Mouse (Mus musculus) CH12.LX (cell line): Measurements from ENCODE around the gene Tlr13. TPM values are rescaled to one million over a fixed set of nuclear protein-coding genes. Genes with fewer than 3 reads are reported as not detected.

ENCODE experiments used
- DNase-seq: peaks from one replicate; pipeline ENCODE4 v3.0.0-alpha.2; 2013; ENCODE audit errors: extremely low read depth
- H3K27ac ChIP-seq: 2 replicates; pipeline ENCODE4 v1.5.1; 2012; ENCODE audit warnings: low read depth, mild to moderate bottlenecking, control low read depth, moderate library complexity; ENCODE audit not compliant: insufficient read depth
- H3K27me3 ChIP-seq: replicated peaks from 2 replicates; pipeline ENCODE3; 2012; ENCODE audit warnings: inconsistent platforms
- H3K36me3 ChIP-seq, 2 experiments: replicated peaks in 1 of 2; 2 replicates each; pipeline versions ENCODE3 to v1.6.1; 2012; ENCODE audit warnings: inconsistent platforms in 1 of 2, low read length in 1 of 2, mild to moderate bottlenecking in 1 of 2, mixed read lengths in 1 of 2, moderate library complexity in 1 of 2; ENCODE audit not compliant: control insufficient read depth in 1 of 2, insufficient read depth in 1 of 2
- H3K4me1 ChIP-seq, 2 experiments: 2 replicates each; pipeline ENCODE4 v1.6.1; 2012; ENCODE audit warnings: inconsistent platforms in 1 of 2, moderate library complexity in 1 of 2; ENCODE audit not compliant: insufficient read depth in 2 of 2, control insufficient read depth in 1 of 2
- H3K4me2 ChIP-seq: 2 replicates; pipeline ENCODE4 v1.6.1; 2012; ENCODE audit warnings: low read depth, mild to moderate bottlenecking, control low read depth; ENCODE audit not compliant: poor library complexity, insufficient read depth, severe bottlenecking
- H3K4me3 ChIP-seq, 3 experiments: fragments of 150-350 bp in 1 of 3; sonication (generic) in 1 of 3; replicated peaks in 1 of 3; 2 replicates each; pipeline versions ENCODE3 to v1.5.1; 2011 to 2012; ENCODE audit warnings: low read depth in 2 of 3, low read length in 2 of 3, mild to moderate bottlenecking in 2 of 3, moderate library complexity in 2 of 3, control low read depth in 1 of 3, improper control_type of control experiment in 1 of 3, inconsistent platforms in 1 of 3, mixed read lengths in 1 of 3; ENCODE audit not compliant: poor library complexity in 1 of 3
- H3K79me2 ChIP-seq: replicated peaks from 2 replicates; pipeline ENCODE4 v1.6.1; 2012; ENCODE audit warnings: mild to moderate bottlenecking, moderate library complexity; ENCODE audit not compliant: control insufficient read depth, poor library complexity, insufficient read depth, severe bottlenecking; ENCODE audit errors: extremely low read depth
- H3K9ac ChIP-seq: 2 replicates; pipeline ENCODE4 v1.6.1; 2012; ENCODE audit warnings: low read depth, mild to moderate bottlenecking, control low read depth, moderate library complexity; ENCODE audit not compliant: insufficient read depth
- H3K9me3 ChIP-seq: replicated peaks from 2 replicates; pipeline ENCODE3; 2012; ENCODE audit warnings: low read length, inconsistent platforms, mixed read lengths
- BHLHE40 ChIP-seq: IDR thresholded peaks from 2 replicates; pipeline ENCODE4 v1.6.1; 2011; ENCODE audit warnings: mild to moderate bottlenecking, low read depth, low read length, improper control_type of control experiment
- CHD1 ChIP-seq: IDR thresholded peaks from 2 replicates; pipeline ENCODE4 v1.6.1; 2012; ENCODE audit warnings: low read depth, low read length, improper control_type of control experiment, inconsistent platforms
- CTCF ChIP-seq, 2 experiments: IDR thresholded peaks in 1 of 2; conservative IDR thresholded peaks in 1 of 2; 2 replicates each; pipeline ENCODE4 v1.5.1; 2011 to 2012; ENCODE audit warnings: low read depth in 2 of 2, low read length in 2 of 2, improper control_type of control experiment in 1 of 2, inconsistent platforms in 1 of 2, mild to moderate bottlenecking in 1 of 2, moderate library complexity in 1 of 2
- E2F4 ChIP-seq: IDR thresholded peaks from 2 replicates; pipeline ENCODE4 v1.6.1; 2011; ENCODE audit warnings: low read depth, low read length, improper control_type of control experiment; ENCODE audit not compliant: insufficient replicate concordance
- ELF1 ChIP-seq: IDR thresholded peaks from 2 replicates; pipeline ENCODE4 v1.6.1; 2014; ENCODE audit warnings: low read depth, mild to moderate bottlenecking, inconsistent platforms, low read length, improper control_type of control experiment
- ETS1 ChIP-seq: conservative IDR thresholded peaks from 2 replicates; pipeline ENCODE4 v1.6.1; 2012; ENCODE audit warnings: low read depth, mild to moderate bottlenecking, inconsistent platforms, low read length, improper control_type of control experiment, moderate library complexity
- GABPA ChIP-seq: IDR thresholded peaks from 2 replicates; pipeline ENCODE4 v1.6.1; 2012; ENCODE audit warnings: low read depth, low read length, improper control_type of control experiment, inconsistent platforms; ENCODE audit not compliant: insufficient replicate concordance
- HCFC1 ChIP-seq: IDR thresholded peaks from 2 replicates; pipeline ENCODE4 v1.6.1; 2012; ENCODE audit warnings: low read depth, mild to moderate bottlenecking, inconsistent platforms, low read length, improper control_type of control experiment
- IRF4 ChIP-seq: IDR thresholded peaks from 2 replicates; pipeline ENCODE4 v1.6.1; 2014; ENCODE audit warnings: low read depth, mild to moderate bottlenecking, inconsistent platforms, low read length, improper control_type of control experiment
- JUN ChIP-seq: IDR thresholded peaks from 2 replicates; pipeline ENCODE4 v1.6.1; 2011; ENCODE audit warnings: low read depth, mild to moderate bottlenecking, low read length, improper control_type of control experiment, moderate library complexity; ENCODE audit not compliant: insufficient read depth
- JUND ChIP-seq: conservative IDR thresholded peaks from 2 replicates; pipeline ENCODE4 v1.6.1; 2011; ENCODE audit warnings: low read depth, low read length, improper control_type of control experiment
- KAT2A ChIP-seq: IDR thresholded peaks from 2 replicates; pipeline ENCODE4 v1.6.1; 2012; ENCODE audit warnings: low read length, improper control_type of control experiment, inconsistent platforms; ENCODE audit not compliant: insufficient replicate concordance
- MAFK ChIP-seq: IDR thresholded peaks from 2 replicates; pipeline ENCODE4 v1.6.1; 2011; ENCODE audit warnings: low read length, improper control_type of control experiment; ENCODE audit not compliant: insufficient replicate concordance
- MAZ ChIP-seq: IDR thresholded peaks from 2 replicates; pipeline ENCODE4 v1.6.1; 2012; ENCODE audit warnings: low read depth, mild to moderate bottlenecking, inconsistent platforms, low read length, improper control_type of control experiment, moderate library complexity
- MEF2A ChIP-seq: IDR thresholded peaks from 2 replicates; pipeline ENCODE4 v1.6.1; 2014; ENCODE audit warnings: low read depth, mild to moderate bottlenecking, inconsistent platforms, low read length, improper control_type of control experiment, borderline replicate concordance
- MXI1 ChIP-seq: IDR thresholded peaks from 2 replicates; pipeline ENCODE4 v1.6.1; 2011; ENCODE audit warnings: mild to moderate bottlenecking, low read depth, low read length, improper control_type of control experiment
- MYC ChIP-seq: IDR thresholded peaks from 2 replicates; pipeline ENCODE4 v1.6.1; 2011; ENCODE audit warnings: low read depth, mild to moderate bottlenecking, improper control_type of control experiment, low read length
- NRF1 ChIP-seq: IDR thresholded peaks from 2 replicates; pipeline ENCODE4 v1.6.1; 2014; ENCODE audit warnings: low read depth, mild to moderate bottlenecking, inconsistent platforms, low read length, improper control_type of control experiment, moderate library complexity
- PAX5 ChIP-seq: IDR thresholded peaks from 2 replicates; pipeline ENCODE4 v1.6.1; 2012; ENCODE audit warnings: low read length, inconsistent platforms, mixed read lengths
- RAD21 ChIP-seq: IDR thresholded peaks from 2 replicates; pipeline ENCODE4 v1.6.1; 2011; ENCODE audit warnings: low read depth, mild to moderate bottlenecking, low read length, improper control_type of control experiment, moderate library complexity
- RCOR1 ChIP-seq: conservative IDR thresholded peaks from 2 replicates; pipeline ENCODE4 v1.6.1; 2012; ENCODE audit warnings: low read depth, mild to moderate bottlenecking, inconsistent platforms, low read length, improper control_type of control experiment
- SIN3A ChIP-seq: IDR thresholded peaks from 2 replicates; pipeline ENCODE4 v1.6.1; 2012; ENCODE audit warnings: low read length, improper control_type of control experiment, inconsistent platforms
- SMC3 ChIP-seq: IDR thresholded peaks from 2 replicates; pipeline ENCODE4 v1.6.1; 2011; ENCODE audit warnings: low read depth, low read length, improper control_type of control experiment
- TBP ChIP-seq: conservative IDR thresholded peaks from 2 replicates; pipeline ENCODE4 v1.6.1; 2011; ENCODE audit warnings: low read depth, low read length, improper control_type of control experiment
- TCF12 ChIP-seq: IDR thresholded peaks from 2 replicates; pipeline ENCODE4 v1.6.1; 2014; ENCODE audit warnings: low read depth, mild to moderate bottlenecking, inconsistent platforms, low read length, improper control_type of control experiment
- USF1 ChIP-seq: IDR thresholded peaks from 2 replicates; pipeline ENCODE4 v1.6.1; 2014; ENCODE audit warnings: low read depth, mild to moderate bottlenecking, inconsistent platforms, low read length, improper control_type of control experiment
- ZKSCAN1 ChIP-seq: IDR thresholded peaks from 2 replicates; pipeline ENCODE4 v1.6.1; 2012; ENCODE audit warnings: low read depth, inconsistent platforms, low read length, improper control_type of control experiment, borderline replicate concordance
- ZMIZ1 ChIP-seq: IDR thresholded peaks from 2 replicates; pipeline ENCODE4 v1.6.1; 2012; ENCODE audit warnings: low read depth, mild to moderate bottlenecking, inconsistent platforms, low read length, improper control_type of control experiment
- dilution Hi-C: fragments of 300-500 bp; cut with MboI; formaldehyde crosslinking; loops from 2 replicates; pipeline ENCODE4 v1.14.3; 2020; ENCODE audit warnings: low sequenced_read_pairs; ENCODE audit not compliant: extremely low pct_unique_long_range_greater_than_20kb, extremely low pct_ligation_motif_present
- in situ Hi-C: fragments of 300-500 bp; cut with MboI; formaldehyde crosslinking; loops from 3 replicates; pipeline ENCODE4 v1.14.3; 2019; ENCODE audit warnings: low sequenced_read_pairs, low pct_ligation_motif_present, low pct_unique_long_range_greater_than_20kb, mixed read lengths
- polyA plus RNA-seq: library from polyadenylated mRNA; unstranded; fragments of >175 nt; gene quantifications from 2 replicates; pipeline ENCODE4 v1.2.1, GENCODE M21; 2012; ENCODE audit warnings: low read depth; ENCODE audit not compliant: insufficient read length
- total RNA-seq, 2 experiments: library from RNA; depleted of rRNA; stranded (reverse); fragments of 300-350 nt in 1 of 2; fragments of >200 nt in 1 of 2; gene quantifications; 2 replicates each; pipeline ENCODE4 v1.2.3; 2012 to 2014

Tlr13 gene
- total and polyA plus RNA-seq, 3 experiments, result not detected

GRCm38 (mm10) chrX:106176331-106176730 is 33.3 kb downstream of the Tlr13 start:
- Histone ChIP-seq H3K27me3 (no peaks in the 10 kb centered on the region), H3K4me1 (peaks cover 0 to 5% of the 10 kb centered on the region in 2 experiments; a peak in 1 of 4 replicates), H3K4me3 (no peak overlapping the region), H3K4me2 (no peak overlapping the region), H3K27ac (no peak overlapping the region), H3K79me2 (no peaks in the 10 kb centered on the region), H3K9ac (no peak overlapping the region), H3K36me3 (no peaks in the 10 kb centered on the region), H3K9me3 (no peaks in the 10 kb centered on the region)
- no peak for DNase-seq
- dilution Hi-C loops (no loop called here), in situ Hi-C loops (no loop called here)
- TF ChIP-seq MAFK (no peak), IRF4 (no peak), MXI1 (no peak), SMC3 (no peak), PAX5 (no peak), TCF12 (no peak), ETS1 (no peak), USF1 (no peak), HCFC1 (no peak), RAD21 (no peak), RCOR1 (no peak), MAZ (no peak), ZMIZ1 (no peak), NRF1 (no peak), GABPA (no peak), BHLHE40 (no peak), TBP (no peak), SIN3A (no peak), CTCF (conservative IDR thresholded peaks at IDR 0.05 in 1 of 2, IDR thresholded peaks at IDR 0.05 in 1 of 2; ENCODE audit: low read depth in 2 of 2, low read length in 2 of 2) (no peak), MYC (no peak)

- DNase-seq, result no peak
- in situ Hi-C loops, result no loop called here
- Histone ChIP-seq H3K27me3 (no peaks in the 10 kb centered on the region), H3K36me3 (no peaks in the 10 kb centered on the region), H3K4me1 (no peaks in the 10 kb centered on the region), H3K79me2 (peaks cover 21% of the 10 kb centered on the region), H3K4me3 (no peak overlapping the region), H3K4me2 (no peak overlapping the region), H3K9ac (no peak overlapping the region), H3K9me3 (no peaks in the 10 kb centered on the region), H3K27ac (no peak overlapping the region)
- TF ChIP-seq CHD1 (no peak), JUN (no peak), JUND (no peak), MEF2A (no peak), NRF1 (no peak), ZKSCAN1 (no peak), KAT2A (no peak), HCFC1 (no peak), SMC3 (no peak), USF1 (no peak), E2F4 (no peak), MAZ (no peak), GABPA (no peak), IRF4 (no peak), TCF12 (no peak), MAFK (no peak), ELF1 (no peak)
- dilution Hi-C loops, result no loop called here
Measured at GRCm38 (mm10) chrX:106184279-106184678, 41.3 kb downstream of the Tlr13 start.
